Mouse (Mus musculus) CH12.LX (cell line): ENCODE data around the gene Slc25a21.

Source experiments
- CTCF ChIP-seq, 2 experiments: IDR thresholded peaks in 1 of 2; conservative IDR thresholded peaks in 1 of 2; 2 replicates each; pipeline ENCODE4 v1.5.1; 2011 to 2012; ENCODE audit warnings: low read depth in 2 of 2, low read length in 2 of 2, improper control_type of control experiment in 1 of 2, inconsistent platforms in 1 of 2, mild to moderate bottlenecking in 1 of 2, moderate library complexity in 1 of 2
- E2F4 ChIP-seq: IDR thresholded peaks from 2 replicates; pipeline ENCODE4 v1.6.1; 2011; ENCODE audit warnings: low read depth, low read length, improper control_type of control experiment; ENCODE audit not compliant: insufficient replicate concordance
- EP300 ChIP-seq: IDR thresholded peaks from 2 replicates; pipeline ENCODE4 v1.6.1; 2011; ENCODE audit warnings: low read length, improper control_type of control experiment
- GABPA ChIP-seq: IDR thresholded peaks from 2 replicates; pipeline ENCODE4 v1.6.1; 2012; ENCODE audit warnings: low read depth, low read length, improper control_type of control experiment, inconsistent platforms; ENCODE audit not compliant: insufficient replicate concordance
- MAFK ChIP-seq: IDR thresholded peaks from 2 replicates; pipeline ENCODE4 v1.6.1; 2011; ENCODE audit warnings: low read length, improper control_type of control experiment; ENCODE audit not compliant: insufficient replicate concordance
- SIN3A ChIP-seq: IDR thresholded peaks from 2 replicates; pipeline ENCODE4 v1.6.1; 2012; ENCODE audit warnings: low read length, improper control_type of control experiment, inconsistent platforms
- TBP ChIP-seq: conservative IDR thresholded peaks from 2 replicates; pipeline ENCODE4 v1.6.1; 2011; ENCODE audit warnings: low read depth, low read length, improper control_type of control experiment
- ZNF384 ChIP-seq: IDR thresholded peaks from 2 replicates; pipeline ENCODE4 v1.6.1; 2012; ENCODE audit warnings: low read depth, low read length, improper control_type of control experiment, inconsistent platforms

GRCm38 (mm10) chr12:57201901-57202300, 4.6 kb upstream of the Slc25a21 start:
- no peak for TF ChIP-seq ZNF384
- no peak for TF ChIP-seq E2F4
- TF ChIP-seq GABPA = no peak
- no peak for TF ChIP-seq CTCF (conservative IDR thresholded peaks at IDR 0.05 in 1 of 2, IDR thresholded peaks at IDR 0.05 in 1 of 2; ENCODE audit: low read depth in 2 of 2, low read length in 2 of 2)
- no peak for TF ChIP-seq EP300
- no peak for TF ChIP-seq MAFK
- no peak for TF ChIP-seq TBP
- no peak for TF ChIP-seq SIN3A
